Mouse (Mus musculus) midbrain, postnatal 0 days (tissue): ENCODE data around the gene Mical2. TPM values are rescaled to one million over a fixed set of nuclear protein-coding genes. Genes with fewer than 3 reads are reported as not detected.

Source experiments
- ATAC-seq: fragments of 200-750 bp; cut with Nextera tagmentation; 2 replicates; pipeline ENCODE4 v1.8.0; 2017; ENCODE audit warnings: moderate number of reproducible peaks, mild to moderate bottlenecking, moderate TSS enrichment, moderate library complexity; ENCODE audit not compliant: low FRiP score
- DNase-seq: peaks from one replicate; pipeline ENCODE4 v3.0.0-alpha.2; 2015; ENCODE audit warnings: low spot score
- H3K27ac ChIP-seq: fragments of 300-500 bp; sonication (generic); 2 replicates; pipeline ENCODE4 v1.5.1; 2014; ENCODE audit warnings: low read depth, mild to moderate bottlenecking, low read length, mixed read lengths
- H3K27me3 ChIP-seq: fragments of 300-500 bp; sonication (generic); 2 replicates; pipeline ENCODE4 v1.6.1; 2014; ENCODE audit warnings: low read length, control low read depth, mixed read lengths; ENCODE audit not compliant: insufficient read depth
- H3K36me3 ChIP-seq: fragments of 300-500 bp; sonication (generic); 2 replicates; pipeline ENCODE4 v1.6.1; 2014; ENCODE audit warnings: low read length, control low read depth, mixed read lengths; ENCODE audit not compliant: insufficient read depth
- H3K4me1 ChIP-seq: fragments of 300-500 bp; sonication (generic); 2 replicates; pipeline ENCODE4 v1.6.1; 2014; ENCODE audit warnings: mild to moderate bottlenecking, control low read depth, antibody characterized with exemption, low read length, mixed read lengths; ENCODE audit not compliant: insufficient read depth
- H3K4me2 ChIP-seq: fragments of 300-500 bp; sonication (generic); 2 replicates; pipeline ENCODE4 v1.6.1; 2014; ENCODE audit warnings: low read depth, mild to moderate bottlenecking, low read length, mixed read lengths; ENCODE audit not compliant: poor library complexity, severe bottlenecking
- H3K4me3 ChIP-seq: fragments of 300-500 bp; sonication (generic); 2 replicates; pipeline ENCODE4 v1.5.1; 2014; ENCODE audit warnings: low read depth, mild to moderate bottlenecking, low read length, moderate library complexity
- H3K9ac ChIP-seq: fragments of 300-500 bp; sonication (generic); replicated peaks from 2 replicates; pipeline ENCODE4 v1.6.1; 2014; ENCODE audit warnings: mild to moderate bottlenecking, low read length, moderate library complexity, mixed read lengths; ENCODE audit not compliant: poor library complexity, severe bottlenecking
- H3K9me3 ChIP-seq: fragments of 300-500 bp; sonication (generic); 2 replicates; pipeline ENCODE4 v1.6.1; 2016; ENCODE audit warnings: low read length, control low read depth
- CTCF ChIP-seq: IDR thresholded peaks from 2 replicates; pipeline ENCODE4 v1.5.1; 2016; ENCODE audit warnings: antibody characterized with exemption, mild to moderate bottlenecking
- WGBS: fragments of 180-500 bp; shearing (Covaris S2); extraction: QIAGEN DNeasy Blood & Tissue Kit; methylation state at CpG from one replicate; pipeline ENCODE4 v1.1.7; 2014; 5-methylcytosine and 5-hydroxymethylcytosine counted together
- polyA plus RNA-seq: library from polyadenylated mRNA; unstranded; fragments of >200 nt; fragmentation: Nextera tagmentation; extraction: Ambion mirVana; gene quantifications from 2 replicates; pipeline ENCODE4 v1.2.1, GENCODE M21; 2015
- total RNA-seq: library from RNA; depleted of rRNA; stranded (reverse); fragments of >200 nt; gene quantifications from 2 replicates; pipeline ENCODE4 v1.2.3, GENCODE M21; 2014

Mical2 gene
- total and polyA plus RNA-seq, 2 experiments from 2014 or later, result 6.2 to 11.0 TPM

- no peaks in the 10 kb centered on the region for H3K27me3 ChIP-seq
- no peaks in the 10 kb centered on the region for H3K9me3 ChIP-seq
- H3K4me3 ChIP-seq, result no peak overlapping the region
- H3K36me3 ChIP-seq, result no peaks in the 10 kb centered on the region
- WGBS, result 64% methylated on average over 6 of the region's 6 CpGs
- no peak overlapping the region for H3K27ac ChIP-seq
- no peak overlapping the region for H3K9ac ChIP-seq
- ATAC-seq, result no peak
- TF ChIP-seq CTCF, result no peak
- no peak for DNase-seq
- no peaks in the 10 kb centered on the region for H3K4me1 ChIP-seq
- H3K4me2 ChIP-seq, result no peak overlapping the region
Observed at GRCm38 (mm10) chr7:112204380-112204963, 21.2 kb upstream of the Mical2 start.

GRCm38 (mm10) chr7:112205513-112205912 is 20.1 kb upstream of the Mical2 start:
- Histone ChIP-seq H3K36me3 (no peaks in the 10 kb centered on the region), H3K4me3 (no peak overlapping the region), H3K9me3 (no peaks in the 10 kb centered on the region), H3K27ac (no peak overlapping the region), H3K4me1 (no peaks in the 10 kb centered on the region), H3K9ac (no peak overlapping the region), H3K27me3 (no peaks in the 10 kb centered on the region), H3K4me2 (no peak overlapping the region)
- DNase-seq (no peak), ATAC-seq (no peak)
- TF ChIP-seq CTCF, result no peak
- WGBS, result 88% methylated on average over 6 of the region's 6 CpGs

DNA sequence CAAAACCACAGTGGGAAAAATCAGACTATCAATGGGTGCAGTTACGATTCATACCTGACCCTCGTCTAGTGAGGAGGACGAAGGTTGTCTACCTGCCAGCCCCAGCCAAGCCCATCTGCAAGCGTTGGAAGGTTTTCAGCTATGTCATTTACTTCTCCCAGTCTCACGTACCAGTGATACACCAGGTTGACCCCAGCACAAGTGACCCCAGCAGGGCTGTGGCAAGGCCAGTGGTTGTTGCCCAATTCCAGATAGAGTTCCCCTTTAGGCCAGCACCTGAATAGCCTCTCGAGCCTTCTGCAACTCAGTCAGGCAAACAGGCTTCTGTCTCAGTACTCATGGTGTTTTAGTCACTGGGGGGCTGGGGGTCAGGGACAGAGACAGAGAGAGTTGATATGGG is 17.9 kb upstream of the Mical2 start:
- Histone ChIP-seq H3K9me3 (no peaks in the 10 kb centered on the region), H3K9ac (no peak overlapping the region), H3K4me2 (no peak overlapping the region), H3K36me3 (no peaks in the 10 kb centered on the region), H3K4me3 (no peak overlapping the region), H3K27ac (no peak overlapping the region), H3K4me1 (no peaks in the 10 kb centered on the region), H3K27me3 (no peaks in the 10 kb centered on the region)
- ATAC-seq, result no peak
- no peak for TF ChIP-seq CTCF
- no peak for DNase-seq
- WGBS, result 88% methylated on average over 6 of the region's 6 CpGs

DNA sequence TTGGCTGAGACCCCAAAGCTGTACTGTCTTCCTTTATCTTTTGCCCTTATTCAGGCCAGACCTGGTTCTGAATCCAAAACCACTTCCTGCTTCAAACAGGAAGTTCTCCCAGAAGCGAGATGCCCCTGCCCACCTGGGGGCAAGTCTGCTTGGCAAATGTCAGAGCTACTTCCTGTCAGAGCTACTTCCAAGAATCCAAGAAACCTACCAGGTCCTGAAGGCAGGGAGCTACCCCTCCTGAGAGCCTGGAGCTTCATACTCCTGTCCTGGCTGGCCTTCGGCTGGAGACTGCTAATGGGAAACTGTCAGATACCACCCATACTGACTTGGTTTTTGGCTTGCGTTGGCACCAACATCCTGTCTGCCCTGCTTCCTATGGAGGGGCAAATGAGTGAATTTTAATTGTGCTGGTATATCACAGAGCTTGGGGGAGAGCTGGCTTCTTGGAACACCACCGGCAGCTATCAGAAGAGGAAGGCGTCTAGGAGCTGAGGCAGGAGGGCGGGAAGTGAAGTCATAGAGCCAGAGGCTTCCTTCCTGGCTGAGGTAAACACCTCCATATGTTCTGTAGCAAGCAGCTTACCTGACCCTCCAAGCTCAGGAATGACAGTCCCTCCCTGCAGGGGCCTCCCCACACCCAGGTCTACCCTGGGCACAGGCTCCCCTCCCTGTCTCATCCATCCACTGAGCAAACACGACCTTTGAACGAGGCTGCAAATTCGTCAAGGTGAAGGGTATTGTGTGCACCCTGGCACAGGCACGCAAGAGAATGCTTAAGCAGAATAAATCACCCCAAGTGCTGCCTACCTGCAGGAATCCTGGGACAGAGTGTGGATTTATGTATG is 17.1 kb upstream of the Mical2 start:
- H3K4me3 ChIP-seq, result no peak overlapping the region
- ATAC-seq (no peak), DNase-seq (no peak)
- H3K27me3 ChIP-seq, result no peaks in the 10 kb centered on the region
- 74% methylated on average over 10 of the region's 10 CpGs for WGBS
- H3K36me3 ChIP-seq, result no peaks in the 10 kb centered on the region
- no peak overlapping the region for H3K4me2 ChIP-seq
- no peak overlapping the region for H3K27ac ChIP-seq
- TF ChIP-seq CTCF, result no peak
- H3K9ac ChIP-seq, result no peak overlapping the region
- no peaks in the 10 kb centered on the region for H3K9me3 ChIP-seq
- peaks cover 5% of the 10 kb centered on the region; the same call in 1 of the 2 replicates for H3K4me1 ChIP-seq

DNA sequence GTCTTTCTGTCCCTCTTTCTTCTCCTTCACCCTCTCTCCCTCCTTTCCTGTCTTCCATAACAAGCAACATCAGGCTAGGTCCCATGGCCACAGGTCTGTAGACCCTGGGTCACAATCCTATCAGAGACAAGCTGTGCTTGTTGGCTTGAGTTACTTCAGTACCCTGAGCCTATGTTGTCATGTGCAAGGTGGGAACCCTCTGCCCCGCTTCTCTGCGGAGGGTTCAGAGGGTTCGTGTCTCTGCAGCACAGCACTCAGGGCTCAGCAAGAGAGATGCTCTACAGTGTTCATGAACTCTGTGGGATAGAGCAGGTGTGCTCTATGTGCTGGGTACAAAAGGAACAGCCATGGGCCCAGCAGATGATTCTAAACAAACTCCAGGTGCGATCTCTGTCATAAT is 16.0 kb upstream of the Mical2 start:
- H3K9ac ChIP-seq, result no peak overlapping the region
- H3K4me1 ChIP-seq, result peaks cover 9% of the 10 kb centered on the region; the same call in 1 of the 2 replicates
- ATAC-seq (no peak), DNase-seq (no peak)
- H3K36me3 ChIP-seq, result no peaks in the 10 kb centered on the region
- no peak overlapping the region for H3K4me3 ChIP-seq
- no peaks in the 10 kb centered on the region for H3K9me3 ChIP-seq
- WGBS, result 93% methylated on average over 4 of the region's 4 CpGs
- H3K27ac ChIP-seq, result no peak overlapping the region
- H3K4me2 ChIP-seq, result no peak overlapping the region
- H3K27me3 ChIP-seq, result no peaks in the 10 kb centered on the region
- no peak for TF ChIP-seq CTCF
